Mouse (Mus musculus) liver, embryonic 14.5 days (tissue): Measurements from ENCODE around the gene Psrc1.

Experiments
- CTCF ChIP-seq: IDR thresholded peaks from 2 replicates; pipeline ENCODE4 v1.5.1; 2016; ENCODE audit warnings: antibody characterized with exemption, low read depth, control low read depth
- EP300 ChIP-seq: IDR thresholded peaks from 2 replicates; pipeline ENCODE4 v1.6.1; 2016; ENCODE audit warnings: antibody characterized with exemption, low read depth

DNA sequence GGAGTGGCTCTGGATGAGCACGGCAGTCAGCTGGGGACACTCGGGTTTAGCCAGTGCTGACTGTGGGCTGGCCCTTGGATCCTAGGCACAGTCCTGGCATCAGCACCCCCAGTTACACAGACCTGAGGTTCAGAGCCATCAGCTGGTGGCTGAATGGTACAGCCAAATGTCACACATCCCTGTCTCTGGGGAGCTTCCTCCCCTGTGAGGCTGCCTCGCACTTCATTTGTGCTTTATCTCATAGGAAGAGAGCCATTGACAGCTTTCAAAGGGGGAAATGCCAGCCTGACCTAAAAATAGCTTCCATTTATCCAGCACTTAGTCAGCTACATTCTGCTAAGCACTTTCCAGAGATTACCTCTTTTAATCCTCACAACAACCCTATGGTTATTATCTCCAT lies 20.0 kb upstream of the Psrc1 start:
- TF ChIP-seq CTCF (no peak), EP300 (no peak)
